9 mouse cellular contexts compared by ENCODE assay signal in the genomic region with DNA sequence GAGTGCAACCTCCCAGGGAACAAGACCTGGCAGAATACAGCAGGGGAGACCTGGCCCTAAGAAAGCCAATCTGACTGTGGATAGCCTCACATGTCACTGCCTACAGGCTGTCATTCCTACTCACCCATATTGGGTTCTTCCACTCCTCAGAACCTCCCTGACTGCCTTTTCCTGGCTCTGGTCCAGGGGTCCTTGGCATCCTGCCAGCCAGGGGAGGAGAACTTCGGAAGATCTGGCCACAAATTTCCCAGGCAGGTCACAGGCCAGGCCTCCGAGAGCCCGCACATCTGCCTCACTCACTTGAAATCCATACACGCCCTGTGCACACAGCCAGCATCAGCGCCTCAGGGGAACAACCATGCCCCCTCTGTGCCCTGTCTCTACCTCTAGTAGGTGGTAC. TPM values are rescaled to one million over a fixed set of nuclear protein-coding genes. Genes with fewer than 3 reads are reported as not detected.
DNase-seq lines count a peak whose midpoint lies in the region; ATAC-seq and TF ChIP-seq lines count a peak whose summit lies in the region.
"Had no signal": no experiment of that assay in that cellular context is flagged by ENCODE, and none has a peak within 500 bp of the region (broad histone marks: within the 10 kb centered on the region; RNA-seq: fewer than 3 reads in every experiment).

No protein-coding gene starts in this region.

- H3K27me3 ChIP-seq in kidney, embryonic 16.5 days (ENCODE audit: insufficient read depth, low read length), result no peaks in the 10 kb centered on the region
- H3K27me3 ChIP-seq in stomach, postnatal 0 days (ENCODE audit: control insufficient read depth, insufficient read depth, low read length), result no peaks in the 10 kb centered on the region
- H3K27me3 ChIP-seq in forebrain, embryonic 10.5 days (ENCODE audit: poor library complexity, severe bottlenecking), result 0 out of 2 replicates have a peak, but pooled peaks cover 4% of the 10 kb centered on the region

- no peak overlapping the region for H3K4me3 ChIP-seq in kidney, embryonic 16.5 days (ENCODE audit: low read length)
- no peak overlapping the region for H3K4me3 ChIP-seq in stomach, postnatal 0 days (ENCODE audit: low read depth, low read length)
- no peak overlapping the region for H3K4me3 ChIP-seq in forebrain, embryonic 10.5 days

- no peak for TF ChIP-seq EP300 in stomach, postnatal 0 days (optimal IDR thresholded peaks at IDR 0.05)

- H3K36me3 ChIP-seq in kidney, embryonic 16.5 days (ENCODE audit: insufficient read depth, low read length), result no peaks in the 10 kb centered on the region
- no peaks in the 10 kb centered on the region for H3K36me3 ChIP-seq in stomach, postnatal 0 days (ENCODE audit: control insufficient read depth, insufficient read depth, low read length)
- H3K36me3 ChIP-seq in forebrain, embryonic 10.5 days (replicated peaks), result no peaks in the 10 kb centered on the region

- H3K27ac ChIP-seq in kidney, embryonic 16.5 days (ENCODE audit: low read length), result no peak overlapping the region
- no peak overlapping the region for H3K27ac ChIP-seq in stomach, postnatal 0 days (replicated peaks)
- H3K27ac ChIP-seq in forebrain, embryonic 10.5 days, result no peak overlapping the region

- no peaks in the 10 kb centered on the region for H3K4me1 ChIP-seq in kidney, embryonic 16.5 days (ENCODE audit: insufficient read depth, low read length)
- H3K4me1 ChIP-seq in stomach, postnatal 0 days (replicated peaks; ENCODE audit: control insufficient read depth, insufficient read depth), result no peaks in the 10 kb centered on the region
- peaks cover 17% of the 10 kb centered on the region; the same call in 1 of the 2 replicates for H3K4me1 ChIP-seq in forebrain, embryonic 10.5 days

- H3K9me3 ChIP-seq in kidney, embryonic 16.5 days (ENCODE audit: low read length), result no peaks in the 10 kb centered on the region
- no peaks in the 10 kb centered on the region for H3K9me3 ChIP-seq in stomach, postnatal 0 days (ENCODE audit: control insufficient read depth, low read length)
- no peaks in the 10 kb centered on the region for H3K9me3 ChIP-seq in forebrain, embryonic 10.5 days

- no peak overlapping the region for H3K4me2 ChIP-seq in kidney, embryonic 16.5 days (replicated peaks; ENCODE audit: low read depth, low read length)
- H3K4me2 ChIP-seq in stomach, postnatal 0 days (replicated peaks; ENCODE audit: low read depth), result no peak overlapping the region

- TF ChIP-seq CTCF in stomach, postnatal 0 days (IDR thresholded peaks at IDR 0.05; ENCODE audit: low read depth), result no peak

- peak; percentile 32 for DNase-seq in kidney, adult 18-20 months
- DNase-seq in urinary bladder, postnatal 4 days (ENCODE audit: low spot score in 2 of 2), result peak; percentile 70 to 86
- no peak for DNase-seq in urinary bladder, adult 18-20 months (ENCODE audit: low spot score in 2 of 2)
- DNase-seq in kidney, postnatal 10 days, result peak; percentile 79
- DNase-seq in stomach, postnatal 0 days (ENCODE audit: low spot score), result peak; percentile 52
- DNase-seq in T-cell, adult 2 months (ENCODE audit: low spot score), result no peak
- no peak for DNase-seq in forebrain, embryonic 10.5 days (ENCODE audit: extremely low spot score, low spot score)
- DNase-seq: thymus, postnatal 4 days had no signal

- ATAC-seq in kidney, embryonic 16.5 days (ENCODE audit: low FRiP score, low TSS enrichment), result no peak
- no peak for ATAC-seq in stomach, postnatal 0 days (ENCODE audit: low FRiP score, low TSS enrichment)

- WGBS in kidney, embryonic 16.5 days, result 17% methylated on average over 5 of the region's 5 CpGs
- WGBS in stomach, postnatal 0 days, result 19% methylated on average over 5 of the region's 5 CpGs
- 85% methylated on average over 5 of the region's 5 CpGs for WGBS in forebrain, embryonic 10.5 days

- H3K9ac ChIP-seq in kidney, embryonic 16.5 days (replicated peaks; ENCODE audit: low read length), result no peak overlapping the region
- no peak overlapping the region for H3K9ac ChIP-seq in stomach, postnatal 0 days (ENCODE audit: low read length)

RNA-seq across cellular contexts. Expression of a gene that starts 2.7 kb away (rescaled TPM):
- polyA plus RNA-seq in kidney, embryonic 16.5 days (2015; fragmentation: Nextera tagmentation; extraction: Ambion mirVana), result 6.9 and 7.8 TPM in 2 replicates
- 54.8 and 70.6 TPM in 2 replicates for polyA plus RNA-seq in stomach, postnatal 0 days (2015; fragmentation: Nextera tagmentation; extraction: Ambion mirVana)
- polyA plus RNA-seq in forebrain, embryonic 10.5 days (2016; fragmentation: Nextera tagmentation; extraction: Ambion mirVana), result not detected in 2 replicates

RNA-seq across cellular contexts. Expression of a gene that starts 15.6 kb away (rescaled TPM):
- not detected in 2 replicates for polyA plus RNA-seq in kidney, embryonic 16.5 days (2015; fragmentation: Nextera tagmentation; extraction: Ambion mirVana)
- 0.05 and 0.10 TPM in 2 replicates for polyA plus RNA-seq in stomach, postnatal 0 days (2015; fragmentation: Nextera tagmentation; extraction: Ambion mirVana)
- not detected in 2 replicates for polyA plus RNA-seq in forebrain, embryonic 10.5 days (2016; fragmentation: Nextera tagmentation; extraction: Ambion mirVana)

RNA-seq across cellular contexts. Expression of a gene that starts 22.1 kb away (rescaled TPM):
- 37.9 and 39.2 TPM in 2 replicates for polyA plus RNA-seq in kidney, embryonic 16.5 days (2015; fragmentation: Nextera tagmentation; extraction: Ambion mirVana)
- 19.1 and 20.9 TPM in 2 replicates for polyA plus RNA-seq in stomach, postnatal 0 days (2015; fragmentation: Nextera tagmentation; extraction: Ambion mirVana)
- 24.9 and 26.1 TPM in 2 replicates for polyA plus RNA-seq in forebrain, embryonic 10.5 days (2016; fragmentation: Nextera tagmentation; extraction: Ambion mirVana)

RNA-seq across cellular contexts. Expression of a gene that starts 24.0 kb away (rescaled TPM):
- 26.2 and 26.8 TPM in 2 replicates for polyA plus RNA-seq in kidney, embryonic 16.5 days (2015; fragmentation: Nextera tagmentation; extraction: Ambion mirVana)
- polyA plus RNA-seq in stomach, postnatal 0 days (2015; fragmentation: Nextera tagmentation; extraction: Ambion mirVana), result 10.3 and 10.5 TPM in 2 replicates
- polyA plus RNA-seq in forebrain, embryonic 10.5 days (2016; fragmentation: Nextera tagmentation; extraction: Ambion mirVana), result 22.0 and 24.2 TPM in 2 replicates

RNA-seq across cellular contexts. Expression of a gene that starts 24.2 kb away (rescaled TPM):
- polyA plus RNA-seq in kidney, embryonic 16.5 days (2015; fragmentation: Nextera tagmentation; extraction: Ambion mirVana), result 38.1 and 41.2 TPM in 2 replicates
- 4.2 and 5.4 TPM in 2 replicates for polyA plus RNA-seq in stomach, postnatal 0 days (2015; fragmentation: Nextera tagmentation; extraction: Ambion mirVana)
- 64.0 and 74.5 TPM in 2 replicates for polyA plus RNA-seq in forebrain, embryonic 10.5 days (2016; fragmentation: Nextera tagmentation; extraction: Ambion mirVana)

Comparison
In these comparisons a context has a peak if more than half of its experiments do, and no peak if none do; other contexts are left out.
1. DNase-seq: peak in kidney, adult 18-20 months (single experiment), urinary bladder, postnatal 4 days (2 of 2), kidney, postnatal 10 days (single experiment) and stomach, postnatal 0 days (single experiment); none in urinary bladder, adult 18-20 months (0 of 2), T-cell, adult 2 months (single experiment) and forebrain, embryonic 10.5 days (single experiment).